Mouse (Mus musculus) R1 (cell line): ENCODE results near the gene Olfr533.
"Not testable (repeated sequence)": the region's sequence is repeated elsewhere in the genome, so short reads cannot be mapped to it uniquely, and the experiment has no call there.

Source experiments
- DNase-seq: peaks from one replicate; pipeline ENCODE4 v3.0.0-alpha.2; 2018; ENCODE audit warnings: low read depth, low spot score

Olfr533 gene

GRCm38 (mm10) chr7:140463070-140463469, at the start of gene Olfr533:
Olfr533 (plus strand) TSS chr7:140463370.
- not testable (repeated sequence) for DNase-seq

DNA sequence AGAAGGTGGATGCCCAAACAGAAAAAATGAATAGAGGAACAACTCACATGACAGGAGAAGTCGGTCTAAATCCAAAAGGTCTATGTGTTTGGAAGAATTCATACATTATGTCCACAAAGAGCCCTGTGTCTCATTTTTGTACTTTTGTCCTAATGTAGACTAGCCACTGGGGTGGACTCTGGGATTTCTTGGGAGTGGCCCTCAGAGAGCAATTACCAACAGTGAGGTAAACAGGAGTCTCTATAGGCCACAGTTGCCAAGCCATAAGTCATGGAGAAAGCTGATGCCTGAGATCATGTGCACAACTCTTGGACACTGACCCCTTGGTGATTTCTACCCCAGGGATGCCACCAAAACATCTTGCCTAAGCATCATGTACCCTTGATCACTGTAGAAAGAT, 41.6 kb upstream of the Olfr533 start, which contains the start of gene Olfr532:
Gene Olfr532 (minus strand): TSS at position 101 of the 400 bp plus-strand sequence.
- no peak for DNase-seq

- no peak for DNase-seq
These were observed 20.0 kb upstream of the Olfr533 start for GRCm38 (mm10) chr7:140443141-140443540.

DNA sequence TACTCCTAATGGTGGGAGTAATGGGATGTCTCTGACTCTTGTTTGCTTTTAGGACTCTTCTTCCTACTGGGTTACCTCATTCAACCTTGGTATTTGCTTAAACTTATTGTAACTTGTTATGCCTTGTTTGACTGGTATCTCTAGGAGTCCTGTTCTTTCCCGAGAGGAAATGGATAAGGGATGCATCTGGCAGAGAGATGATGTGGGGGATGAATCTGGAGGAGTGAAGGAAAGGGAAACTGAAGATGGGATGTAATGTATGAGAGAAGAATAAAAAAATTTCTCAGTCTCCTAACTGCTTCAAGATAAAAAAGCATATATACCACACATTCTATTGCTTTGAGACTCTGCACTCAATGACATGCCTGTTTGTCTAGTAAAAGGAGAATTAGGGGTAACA, 14.7 kb downstream of the Olfr533 start:
- DNase-seq = no peak

DNA sequence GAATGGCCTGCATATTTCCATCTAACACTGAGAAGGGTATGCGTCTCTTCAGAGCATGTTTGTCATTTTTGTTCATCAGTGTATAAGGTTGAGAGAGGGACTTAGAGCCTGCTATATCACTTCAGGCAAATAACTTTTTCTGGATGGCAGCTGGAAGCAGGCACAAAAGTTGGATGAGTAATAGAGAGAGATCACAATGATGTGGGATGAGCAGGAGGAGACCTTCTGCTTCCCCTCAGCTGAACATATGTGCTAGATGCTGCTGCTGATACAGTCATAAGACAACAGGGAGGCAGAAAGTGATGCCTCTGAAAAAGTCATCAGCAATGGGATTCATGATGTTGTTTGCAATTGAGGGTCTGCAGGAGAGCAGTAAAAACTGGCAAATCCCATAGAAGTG, 15.6 kb downstream of the Olfr533 start:
- no peak for DNase-seq

GRCm38 (mm10) chr7:140483916-140484315, 20.7 kb downstream of the Olfr533 start, which contains the start of gene Olfr535:
Olfr535 (plus strand) TSS chr7:140484216.
- DNase-seq = no peak

DNA sequence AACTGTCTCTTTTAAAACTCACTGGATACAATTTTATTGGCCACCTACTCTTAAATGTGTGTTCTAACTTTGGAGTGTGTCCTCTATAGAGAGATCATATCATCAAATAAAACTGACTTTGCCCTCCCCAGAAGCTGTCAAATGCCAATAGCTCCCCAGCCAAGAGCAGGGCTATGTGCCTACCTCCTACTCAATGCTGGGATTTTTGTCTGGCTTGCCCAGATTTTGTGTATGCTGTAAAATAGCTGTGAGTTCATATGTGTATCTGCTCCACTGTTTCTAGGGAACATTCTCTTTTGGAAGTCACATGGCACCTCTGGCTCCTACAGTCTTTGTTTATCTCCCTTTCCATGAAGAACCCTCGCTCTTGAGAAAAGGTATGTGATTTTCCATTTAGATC, 25.8 kb downstream of the Olfr533 start:
- no peak for DNase-seq

GRCm38 (mm10) chr7:140494231-140494630, 31.1 kb downstream of the Olfr533 start:
- DNase-seq = no peak

- no peak for DNase-seq
These were observed 31.5 kb downstream of the Olfr533 start for GRCm38 (mm10) chr7:140494702-140495101.

GRCm38 (mm10) chr7:140507346-140508021, 44.3 kb downstream of the Olfr533 start, which contains the start of gene Olfr536:
Olfr536 (minus strand) TSS chr7:140507396.
- not testable (repeated sequence) for DNase-seq
